Mouse (Mus musculus) brain, embryonic 14.5 days (tissue): Measurements from ENCODE around the gene Ugt1a8.

Source experiments
- CTCF ChIP-seq: fragments of 200-500 bp; IDR thresholded peaks from 2 replicates; pipeline ENCODE4 v1.5.1; 2012; ENCODE audit warnings: inconsistent platforms, mild to moderate bottlenecking, moderate library complexity, borderline replicate concordance; ENCODE audit not compliant: insufficient read depth, insufficient read length; ENCODE audit errors: extremely low read depth
- POLR2A ChIP-seq: fragments of 200-500 bp; IDR thresholded peaks from 2 replicates; pipeline ENCODE4 v1.6.1; 2012; ENCODE audit warnings: mild to moderate bottlenecking, inconsistent platforms, borderline replicate concordance; ENCODE audit not compliant: poor library complexity, insufficient read depth, insufficient read length, severe bottlenecking; ENCODE audit errors: extremely low read depth

DNA sequence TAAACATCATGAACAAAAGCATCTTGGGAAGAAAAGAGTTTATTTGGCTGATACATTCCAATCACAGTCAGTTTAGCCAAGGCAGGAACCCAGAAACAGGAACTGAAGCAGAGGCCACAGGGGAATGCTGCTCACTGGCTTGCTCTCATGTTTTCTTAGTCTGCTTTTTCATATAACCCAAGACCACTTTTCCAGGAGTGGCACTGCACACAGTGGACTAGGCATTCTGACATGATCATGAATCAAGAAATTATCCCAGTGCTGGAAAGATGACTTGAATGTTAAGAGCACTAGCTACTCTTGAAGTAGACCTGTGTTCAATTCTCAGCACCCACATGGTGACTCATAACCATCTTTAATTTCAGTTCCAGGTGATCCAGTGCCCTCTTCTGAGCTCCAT, 138.1 kb downstream of the Ugt1a8 start:
- TF ChIP-seq CTCF (no peak), POLR2A (no peak)
